Mouse (Mus musculus): ENCODE results near the gene Nop14. TPM values are rescaled to one million over a fixed set of nuclear protein-coding genes. Genes with fewer than 3 reads are reported as not detected.

Nop14 gene
- polyA plus RNA-seq, 1 experiment = 41.0 TPM

DNA sequence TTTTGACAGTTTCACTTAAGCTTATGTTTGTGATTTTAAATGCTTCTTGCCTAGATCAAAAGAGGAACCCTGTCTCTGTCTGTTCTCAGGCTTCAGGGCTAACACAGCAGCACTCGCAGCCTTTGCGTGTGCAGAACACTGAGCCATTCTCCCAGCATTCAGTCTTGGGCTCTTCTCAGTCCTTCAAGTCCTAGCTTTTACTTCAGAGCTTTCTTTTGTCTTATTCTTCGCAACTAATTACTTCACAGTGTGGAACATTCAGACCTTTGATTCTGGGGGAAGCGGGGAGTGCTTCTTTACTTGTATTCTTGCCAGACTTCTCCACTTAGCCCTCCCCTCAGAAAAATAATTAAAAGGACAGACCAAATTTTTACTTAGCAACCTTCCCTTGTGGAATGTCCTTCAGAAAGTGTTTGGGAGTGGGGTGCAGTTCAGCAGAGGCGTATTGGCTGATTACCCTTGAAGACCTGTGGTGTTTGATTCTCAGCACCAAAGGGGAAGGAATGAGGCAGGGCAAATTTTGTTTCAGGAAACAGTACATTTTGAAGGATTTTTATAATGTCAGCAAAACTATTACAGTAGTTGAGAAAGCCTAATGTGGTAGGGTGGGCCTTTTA, 68.5 kb downstream of the Nop14 start:
- Histone ChIP-seq H3K4me3 (ENCODE audit: insufficient read depth, low read length) (no peak overlapping the region), H3K27ac (ENCODE audit: insufficient read depth, low read length) (no peak overlapping the region), H3K4me1 (ENCODE audit: control insufficient read depth, insufficient read depth, low read length) (peaks cover 3% of the 10 kb centered on the region; the same call in 1 of the 2 replicates)
- no peak for TF ChIP-seq POLR2A (IDR thresholded peaks at IDR 0.05; ENCODE audit: low read depth, low read length)
- no peak for TF ChIP-seq CTCF (IDR thresholded peaks at IDR 0.05; ENCODE audit: borderline replicate concordance, insufficient read depth, low read length)

DNA sequence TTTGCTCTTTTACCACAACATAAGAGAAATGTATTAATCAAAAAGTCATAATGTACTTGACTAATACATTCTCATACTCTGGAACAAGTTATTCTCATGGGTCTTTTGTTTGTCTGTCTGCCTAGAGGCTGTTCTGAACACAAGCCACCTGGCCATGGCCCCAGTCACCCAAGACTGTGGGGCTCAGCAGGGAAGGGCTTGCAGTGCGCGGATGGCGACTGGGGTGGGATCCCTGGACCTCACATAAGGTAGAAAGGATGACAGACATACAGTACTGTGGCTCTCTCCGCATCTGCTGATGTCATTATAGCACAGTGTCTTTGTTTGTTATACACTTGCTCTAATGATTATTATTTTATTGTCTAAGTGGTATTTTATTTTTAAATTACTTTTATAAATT, 69.2 kb downstream of the Nop14 start:
- peaks cover 3% of the 10 kb centered on the region; the same call in 1 of the 2 replicates for H3K4me1 ChIP-seq (ENCODE audit: control insufficient read depth, insufficient read depth, low read length)
- no peak overlapping the region for H3K4me3 ChIP-seq (ENCODE audit: insufficient read depth, low read length)
- TF ChIP-seq POLR2A (IDR thresholded peaks at IDR 0.05; ENCODE audit: low read depth, low read length) (no peak), CTCF (IDR thresholded peaks at IDR 0.05; ENCODE audit: borderline replicate concordance, insufficient read depth, low read length) (no peak)

DNA sequence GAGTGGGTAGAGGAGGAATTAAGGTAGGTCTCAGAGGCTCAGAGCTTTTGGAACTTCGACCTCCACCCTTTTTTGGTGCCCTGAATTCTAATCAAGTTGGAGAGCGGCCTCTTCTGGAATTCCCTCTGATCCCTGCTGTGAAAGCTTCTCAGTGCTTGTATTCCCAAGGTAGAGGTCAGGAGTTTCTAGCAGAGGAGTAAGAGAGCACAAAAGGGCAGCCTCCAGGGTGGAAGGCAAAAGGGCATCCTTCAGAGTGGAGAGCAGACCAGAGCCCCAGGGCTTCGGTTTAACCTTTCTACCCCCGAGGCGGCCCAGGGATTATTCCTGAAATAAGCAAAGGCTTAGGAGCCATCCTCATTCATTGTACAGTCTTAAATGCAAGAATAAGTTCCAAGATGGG, 69.9 kb downstream of the Nop14 start:
- Histone ChIP-seq H3K27ac (ENCODE audit: insufficient read depth, low read length) (no peak overlapping the region), H3K4me3 (ENCODE audit: insufficient read depth, low read length) (no peak overlapping the region), H3K4me1 (ENCODE audit: control insufficient read depth, insufficient read depth, low read length) (peaks cover 3% of the 10 kb centered on the region; the same call in 1 of the 2 replicates)
- no peak for TF ChIP-seq POLR2A (IDR thresholded peaks at IDR 0.05; ENCODE audit: low read depth, low read length)
- TF ChIP-seq CTCF (IDR thresholded peaks at IDR 0.05; ENCODE audit: borderline replicate concordance, insufficient read depth, low read length) = no peak

More for the DNA sequence above, 69.2 kb downstream of the Nop14 start:
- H3K27ac ChIP-seq (ENCODE audit: insufficient read depth, low read length) = no peak overlapping the region

Other genes with a start within 250 kb of the Nop14 start
- 12.5 and 13.9 TPM in 2 replicates for gene Tnip2, start 146.2 kb downstream of the Nop14 start, polyA plus RNA-seq (2011; ENCODE audit: insufficient read length, low read depth, missing spikeins)
- 5.4 and 7.1 TPM in 2 replicates for gene Sh3bp2, start 134.3 kb downstream of the Nop14 start, polyA plus RNA-seq (2011; ENCODE audit: insufficient read length, low read depth, missing spikeins)
- 189 and 191 TPM in 2 replicates for gene Add1, start 86.5 kb downstream of the Nop14 start, polyA plus RNA-seq (2011; ENCODE audit: insufficient read length, low read depth, missing spikeins)
- 62.3 and 62.6 TPM in 2 replicates for gene Mfsd10, start 22.9 kb downstream of the Nop14 start, polyA plus RNA-seq (2011; ENCODE audit: insufficient read length, low read depth, missing spikeins)
- 3.3 and 4.0 TPM in 2 replicates for gene Grk4, start 231 bp upstream of the Nop14 start, polyA plus RNA-seq (2011; ENCODE audit: insufficient read length, low read depth, missing spikeins)
- gene Htt, start 101.6 kb upstream of the Nop14 start, polyA plus RNA-seq (2011; ENCODE audit: insufficient read length, low read depth, missing spikeins) = 30.9 and 31.4 TPM in 2 replicates
- gene Msantd1, start 247.9 kb upstream of the Nop14 start, polyA plus RNA-seq (2011; ENCODE audit: insufficient read length, low read depth, missing spikeins) = 1.2 and 1.4 TPM in 2 replicates

Data from embryonic fibroblast, embryonic 13.5 days (primary cell).